Mouse (Mus musculus): Measurements from ENCODE around the gene Gnmt.

Gnmt gene

DNA sequence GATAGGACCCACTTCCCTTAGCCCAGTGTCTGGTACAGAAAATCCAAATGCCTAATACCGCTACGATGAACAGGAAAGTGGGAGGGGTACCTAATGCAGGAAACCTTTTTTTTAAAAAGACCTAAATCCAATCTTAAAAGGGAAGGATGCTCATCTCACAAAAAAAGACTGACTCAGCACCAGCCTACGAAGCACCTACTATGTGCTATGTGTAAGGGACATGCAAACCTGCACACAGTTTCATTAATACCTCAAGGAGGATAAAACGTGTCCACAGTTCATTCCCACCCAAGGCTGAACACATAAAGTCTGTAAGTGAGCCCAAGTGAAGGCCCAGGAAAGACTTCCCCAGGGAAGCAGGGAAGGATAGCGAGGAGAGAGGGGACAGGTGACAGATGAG is 26.5 kb downstream of the Gnmt start:
- DNase-seq = no peak

DNA sequence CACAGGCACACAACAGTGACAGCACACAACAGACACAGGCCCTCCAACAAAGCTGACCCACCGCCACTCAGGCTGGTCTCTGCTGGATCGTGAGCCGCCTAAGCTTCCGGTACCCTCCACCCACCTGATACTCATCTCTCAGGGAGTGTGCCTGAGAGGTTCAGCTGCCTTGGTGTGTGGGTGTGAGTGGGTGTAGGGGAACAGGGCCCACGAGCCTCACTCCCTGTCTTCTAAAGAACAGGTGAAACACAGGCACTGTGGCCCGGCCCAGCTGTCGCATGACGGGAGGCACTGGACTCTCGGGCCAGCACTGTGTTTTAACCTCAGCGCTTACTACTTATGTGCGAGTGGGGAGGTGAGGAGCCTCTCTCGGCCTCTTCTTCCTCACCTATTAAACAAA is 26.9 kb downstream of the Gnmt start:
- no peak for DNase-seq

DNA sequence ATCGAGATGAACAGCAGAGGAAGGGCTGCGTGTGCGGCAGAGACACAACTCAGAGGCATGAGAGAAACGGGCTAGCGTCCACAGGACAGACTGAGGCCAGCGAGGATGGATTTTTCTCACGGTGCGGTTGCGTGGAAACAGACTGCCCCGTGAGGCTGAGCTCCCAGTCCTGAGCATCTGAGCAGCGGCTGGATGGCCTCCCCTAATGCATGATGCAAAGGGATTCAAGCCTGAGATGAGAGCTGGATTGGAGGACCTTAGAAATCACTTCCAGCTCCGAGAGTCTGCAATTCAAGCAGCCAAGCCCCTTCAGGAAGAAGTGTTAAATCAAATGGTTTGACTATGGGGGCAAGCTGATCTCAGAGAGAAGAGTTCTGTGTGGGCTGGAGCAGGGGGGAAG is 27.5 kb downstream of the Gnmt start:
- no peak for DNase-seq

DNA sequence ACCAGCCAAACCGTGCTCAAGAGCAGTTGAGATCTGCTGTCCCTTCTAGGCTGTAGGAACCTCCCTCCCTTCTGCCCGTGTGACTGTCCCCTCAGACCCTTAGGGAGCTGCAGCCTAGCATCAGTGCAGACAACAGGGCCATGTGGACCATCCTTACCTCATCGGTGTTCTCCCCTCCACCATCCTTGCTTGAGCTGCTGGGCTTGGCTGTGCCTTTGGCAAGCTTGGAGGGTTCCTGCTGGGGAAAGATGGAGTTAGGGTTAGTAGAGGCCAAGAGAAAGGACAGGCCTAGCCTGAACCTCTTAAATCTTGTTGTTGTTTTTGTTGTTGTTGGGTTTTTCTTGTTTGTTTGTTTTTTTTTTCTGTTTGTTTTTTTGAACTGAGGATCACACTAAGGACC is 29.1 kb downstream of the Gnmt start:
- DNase-seq = no peak

DNA sequence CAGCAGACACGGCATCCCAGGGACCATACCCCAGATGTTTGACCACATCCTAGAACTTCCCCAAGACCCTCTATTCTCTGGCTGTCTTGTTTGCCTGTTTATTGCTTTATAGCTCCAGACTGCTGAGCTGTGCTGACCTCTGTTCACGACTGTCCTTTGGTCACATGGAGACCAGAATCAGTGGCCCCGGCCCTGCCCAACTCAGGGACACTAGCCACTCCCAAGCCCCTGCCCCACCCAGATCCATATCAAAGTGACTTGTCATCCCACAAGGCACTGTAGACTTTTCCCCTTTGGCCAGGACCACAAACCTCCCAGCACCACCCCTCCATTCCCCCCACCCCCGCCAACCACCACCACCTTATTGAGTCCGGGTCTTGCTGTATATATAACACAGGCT is 29.7 kb downstream of the Gnmt start:
- DNase-seq = no peak

DNA sequence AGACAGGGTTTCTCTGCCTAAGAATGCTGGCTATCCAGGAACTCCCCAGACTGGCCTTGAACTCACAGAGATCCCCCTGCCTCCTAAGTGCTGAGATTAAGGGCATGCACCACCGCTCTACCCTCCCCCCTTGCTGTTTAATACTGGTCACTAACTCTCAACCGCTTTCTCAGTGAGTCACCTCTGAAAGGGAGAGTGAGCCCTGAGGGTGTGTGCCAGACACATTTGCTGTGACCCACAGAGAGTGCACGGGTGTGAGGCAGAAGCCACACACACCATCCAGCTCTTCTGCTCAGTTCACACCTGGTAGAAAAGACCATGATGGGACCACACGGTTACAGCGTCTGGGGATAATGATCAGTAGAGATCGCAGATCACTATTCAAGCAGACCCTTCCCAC is 30.5 kb downstream of the Gnmt start:
- DNase-seq = no peak

DNA sequence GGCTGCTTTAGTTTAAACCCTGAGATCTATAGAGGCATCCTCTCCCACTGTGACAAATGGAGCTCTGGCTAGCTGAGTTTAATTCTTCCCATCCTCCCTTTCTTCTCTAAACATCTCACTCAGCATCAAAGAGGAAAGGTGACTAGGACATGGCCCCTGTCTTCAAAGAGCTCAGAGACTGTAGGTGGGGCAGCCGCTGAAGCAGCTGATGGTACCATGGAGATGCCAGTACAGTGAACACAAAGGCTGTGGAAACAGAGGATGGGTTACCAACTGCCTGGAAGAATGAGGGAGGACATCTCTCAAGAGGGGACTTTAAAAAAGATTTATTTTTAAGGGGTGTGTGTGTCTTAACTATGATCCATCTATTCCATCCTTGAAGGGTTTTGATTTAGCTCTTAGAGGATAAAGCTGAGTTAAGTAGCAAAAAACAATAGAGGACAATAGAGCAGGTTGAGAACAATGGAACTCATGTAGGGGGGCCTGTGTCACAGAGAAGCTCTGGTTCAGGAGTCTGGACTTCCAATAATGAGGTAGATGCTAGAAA is 34.4 kb downstream of the Gnmt start:
- DNase-seq = no peak

DNA sequence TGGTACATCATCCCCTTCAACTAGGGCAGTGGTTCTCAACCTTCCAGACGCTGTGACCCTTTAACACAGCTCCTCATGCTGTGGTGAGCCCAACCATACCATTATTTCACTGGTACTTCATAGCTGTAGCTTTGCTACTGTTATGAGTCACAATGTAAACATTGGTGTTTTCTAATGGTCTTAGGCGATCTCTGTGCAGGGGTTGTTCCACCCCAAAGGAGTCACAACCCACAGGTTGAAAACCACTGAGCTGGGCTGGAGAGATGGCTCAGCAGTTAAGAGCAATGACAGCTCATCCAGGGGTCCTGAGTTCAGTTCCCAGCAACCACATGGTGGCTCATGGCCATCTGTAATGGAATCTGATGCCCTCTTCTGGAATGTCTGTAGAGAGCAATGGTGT is 37.6 kb downstream of the Gnmt start:
- no peak for DNase-seq

DNA sequence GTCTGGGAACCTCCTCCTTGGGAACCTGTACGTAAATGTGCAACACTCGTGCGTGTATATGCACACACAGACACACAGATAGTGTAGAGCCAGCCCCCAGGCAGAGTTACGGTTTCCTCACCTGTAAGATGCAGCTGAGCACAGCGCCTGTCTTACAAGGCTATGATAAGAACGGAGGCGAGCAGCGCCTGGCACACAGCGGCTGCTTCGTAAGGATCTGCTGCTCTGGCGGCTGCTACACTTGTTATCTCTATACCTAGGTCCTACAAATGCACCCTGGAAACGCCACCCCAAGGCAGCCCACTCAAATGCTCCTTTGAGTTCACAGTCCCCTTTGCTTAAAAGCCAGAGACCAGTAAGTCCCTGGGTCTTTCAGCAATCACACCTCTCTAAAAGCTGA is 38.3 kb downstream of the Gnmt start:
- no peak for DNase-seq

DNA sequence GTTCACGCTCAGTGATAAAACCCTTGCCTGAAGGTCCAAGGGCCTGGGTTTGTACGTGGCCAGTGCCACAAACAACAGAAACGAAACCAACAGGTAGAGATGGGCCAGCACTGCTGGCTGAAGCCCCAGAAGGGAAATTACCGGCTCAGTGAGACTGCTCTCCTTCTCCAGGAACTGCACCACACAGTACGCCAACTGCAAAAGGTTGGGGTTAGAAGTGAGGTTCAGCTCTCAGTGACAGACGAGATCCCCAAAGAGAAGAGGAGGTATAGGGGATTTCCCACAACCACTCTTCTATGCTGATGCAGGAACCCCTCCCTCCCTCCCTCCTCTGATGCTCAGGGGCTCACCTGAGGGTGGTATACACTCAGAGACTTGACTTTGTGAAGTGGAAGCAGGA is 43.1 kb downstream of the Gnmt start:
- DNase-seq = no peak

DNA sequence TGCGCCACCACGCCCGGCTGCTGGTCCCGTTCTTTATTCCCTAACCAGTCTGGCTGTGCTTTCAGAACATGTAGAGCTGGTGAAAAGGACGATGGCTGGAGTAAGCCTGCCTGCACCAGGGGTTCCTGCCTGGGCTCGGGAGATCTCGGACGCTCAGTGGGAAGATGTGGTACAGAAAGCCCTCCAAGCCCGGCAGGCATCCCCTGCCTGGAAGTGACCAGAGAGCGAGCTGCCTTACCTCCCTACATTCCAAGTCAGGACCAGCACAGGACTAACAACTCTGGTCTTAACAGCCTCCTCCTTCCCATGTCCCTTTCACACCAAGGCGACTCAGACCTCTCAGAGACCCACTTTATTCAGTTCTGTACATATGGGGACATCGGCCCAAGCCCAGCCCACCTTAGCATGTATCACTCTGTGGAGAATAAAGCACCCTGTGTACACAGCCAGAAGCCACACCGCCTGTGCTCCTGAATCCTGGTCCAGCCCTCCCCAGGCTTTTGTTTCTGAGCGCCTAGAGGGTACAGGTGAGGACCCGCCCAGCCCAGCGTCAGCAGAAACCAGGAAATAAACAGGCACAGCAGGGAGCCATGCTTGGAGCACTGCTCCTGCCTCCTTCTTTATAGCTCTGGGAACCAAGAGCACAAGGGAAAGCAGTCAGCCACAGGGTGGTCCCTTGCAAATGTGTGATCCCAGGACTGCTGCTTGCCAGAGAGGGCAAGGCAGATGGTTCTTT is 46.1 kb downstream of the Gnmt start:
- no peak for DNase-seq

DNA sequence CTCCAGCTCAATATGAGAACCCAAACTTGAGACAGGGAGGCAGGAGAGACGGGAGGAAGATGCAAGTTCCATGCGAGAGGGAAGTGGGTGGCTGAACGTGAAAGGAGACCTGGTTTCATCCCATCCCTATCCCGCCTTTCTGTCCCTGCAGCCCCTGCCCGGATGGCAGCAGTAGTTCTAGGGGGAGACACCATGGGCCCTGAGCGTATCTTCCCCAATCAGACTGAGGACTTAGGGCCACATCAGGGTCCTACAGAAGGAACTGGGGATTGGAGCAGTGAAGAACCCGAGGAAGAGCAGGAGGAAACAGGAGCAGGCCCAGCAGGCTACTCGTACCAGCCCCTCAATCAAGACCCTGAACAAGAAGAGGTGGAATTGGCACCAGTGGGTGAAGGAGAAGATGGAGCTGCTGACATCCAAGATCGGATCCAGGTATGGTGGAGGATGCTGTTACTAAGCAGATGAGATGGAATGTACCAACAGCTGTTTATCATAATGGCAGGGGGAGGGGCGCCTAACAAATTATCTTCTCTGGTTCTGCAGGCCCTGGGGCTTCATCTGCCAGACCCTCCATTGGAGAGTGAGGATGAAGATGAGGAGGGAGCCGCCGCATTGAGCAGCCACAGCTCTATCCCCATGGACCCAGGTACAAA is 47.4 kb downstream of the Gnmt start:
- DNase-seq = peak in 1 of 2 experiments; percentile 33

DNA sequence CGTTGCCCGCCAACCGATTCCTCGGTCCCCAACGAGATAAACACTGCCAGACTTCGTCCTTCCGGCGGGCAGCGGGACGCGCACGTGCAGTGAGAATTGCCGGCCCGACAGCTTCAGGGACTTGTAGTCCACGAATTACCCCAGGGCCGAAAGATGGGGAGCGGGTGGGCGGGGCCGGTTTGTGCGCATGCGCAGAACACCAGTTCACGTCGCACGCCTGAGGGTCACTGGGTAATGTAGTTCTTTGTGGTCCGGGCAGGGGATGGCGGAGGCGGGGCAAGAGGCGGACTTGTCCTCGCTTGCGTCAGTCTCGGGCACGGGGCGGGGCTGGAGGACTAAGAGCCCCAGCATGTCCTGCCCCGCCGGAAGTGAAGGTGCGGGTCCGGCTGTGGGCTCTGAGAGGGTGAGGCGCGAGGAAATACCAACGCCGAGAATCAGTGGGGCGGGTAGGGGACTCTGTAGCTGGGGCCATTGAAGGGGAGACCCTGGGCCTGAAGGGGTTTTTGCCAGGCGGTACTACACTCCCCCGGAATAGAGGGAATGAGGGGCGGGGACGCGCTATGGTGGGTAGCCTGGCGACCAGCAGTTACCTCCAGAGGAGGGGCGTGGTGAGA is 48.1 kb downstream of the Gnmt start, which contains the start of gene Klhdc3:
TSS of gene Klhdc3 (minus strand) at position 155 of the 614 bp plus-strand sequence.
- DNase-seq = peak; percentile 98 to 99

DNA sequence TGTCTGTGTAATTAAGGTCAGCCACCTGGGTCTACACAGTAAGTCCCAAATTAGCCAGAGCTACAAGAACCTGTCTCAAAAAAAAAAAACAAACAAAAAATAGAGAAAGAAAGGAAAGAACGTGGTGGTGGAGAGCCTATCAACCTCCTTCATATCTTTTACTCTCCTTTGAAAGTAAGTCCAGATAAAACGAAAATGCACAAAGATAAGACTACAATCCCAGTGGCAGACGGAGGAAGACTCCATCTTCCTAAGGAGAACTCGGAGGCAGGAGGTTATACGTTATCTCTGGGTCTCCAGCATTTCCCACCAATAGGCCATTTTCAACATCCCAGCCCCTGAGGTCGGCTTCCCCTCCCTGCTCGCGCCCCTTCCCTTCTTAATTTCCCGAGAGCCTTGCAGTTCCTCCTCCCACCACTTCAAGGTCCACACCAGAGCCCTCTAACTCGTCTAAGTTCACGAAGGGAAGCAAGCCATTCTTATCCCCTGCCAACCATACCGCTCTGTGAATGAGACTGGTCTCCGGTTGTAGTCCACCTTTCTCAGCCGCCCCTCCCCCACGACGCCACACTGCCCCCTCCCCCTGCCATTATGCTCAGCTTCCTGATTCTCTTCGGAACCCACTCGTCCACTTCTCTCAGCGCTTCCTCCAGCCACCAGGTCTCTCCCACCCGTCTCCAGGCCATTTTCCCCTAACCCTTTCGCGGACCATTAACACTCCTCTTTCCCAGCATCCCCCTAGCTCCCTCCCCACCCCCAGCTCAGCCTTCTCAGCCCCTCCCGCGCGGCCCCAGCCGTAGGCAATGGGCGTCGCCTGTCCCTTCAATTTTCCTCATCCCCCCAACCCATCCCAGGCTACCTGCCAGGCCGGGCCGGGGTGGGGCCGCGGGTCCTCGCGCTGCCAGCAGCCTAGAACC is 48.9 kb downstream of the Gnmt start:
- DNase-seq = peak in 1 of 2 experiments; percentile 63

DNA sequence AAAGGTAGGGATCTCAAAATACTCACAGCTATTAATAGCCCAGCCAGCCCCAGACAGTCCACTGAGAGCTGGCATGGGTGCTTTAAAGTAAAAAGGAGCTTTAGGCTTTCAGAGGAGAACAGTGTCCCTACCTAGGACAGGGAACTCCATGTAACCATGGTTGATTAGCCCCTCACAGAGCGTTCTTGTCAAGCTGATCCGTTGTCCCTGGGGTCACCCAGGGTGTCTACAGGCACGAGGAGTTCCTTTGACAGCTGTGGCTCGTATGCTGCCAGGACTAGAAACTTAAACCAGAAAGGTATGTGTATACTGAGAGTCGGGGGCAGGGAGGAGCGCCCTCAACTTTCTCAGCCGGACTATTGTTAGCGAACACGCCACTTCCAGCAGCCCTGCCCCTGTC is 50.1 kb downstream of the Gnmt start:
- DNase-seq = no peak

DNA sequence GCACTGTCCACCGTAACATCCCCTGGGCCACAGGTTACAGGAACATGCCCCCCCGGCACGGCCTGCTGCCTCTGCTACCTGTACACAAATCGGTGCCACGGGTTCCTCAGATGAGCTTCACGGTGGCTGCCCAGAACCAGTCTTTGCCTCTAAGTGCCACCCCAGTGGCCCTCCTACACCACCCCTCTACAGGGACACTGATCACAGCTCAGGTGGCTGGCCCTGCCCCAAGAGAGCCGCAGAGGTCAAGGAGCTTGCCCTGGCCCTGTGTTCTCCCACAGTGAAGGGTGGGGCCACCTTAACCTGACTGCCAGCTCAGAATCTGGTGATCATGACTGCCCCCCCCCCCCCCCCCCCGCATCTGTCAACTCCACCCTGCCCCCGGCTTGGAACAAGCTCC is 50.6 kb downstream of the Gnmt start, which contains the start of gene Mea1:
TSS of gene Mea1 (plus strand) at position 378 of the 400 bp plus-strand sequence.
- peak in 1 of 2 experiments; percentile 55 for DNase-seq
